Mouse (Mus musculus): Measurements from ENCODE around the gene Cox20.
"Not testable (repeated sequence)": the region's sequence is repeated elsewhere in the genome, so short reads cannot be mapped to it uniquely, and the experiment has no call there.

Cox20 gene

GRCm38 (mm10) chr1:178320723-178321590 is 2.0 kb downstream of the Cox20 start:
- DNase-seq (ENCODE audit: low spot score): no peak

DNA sequence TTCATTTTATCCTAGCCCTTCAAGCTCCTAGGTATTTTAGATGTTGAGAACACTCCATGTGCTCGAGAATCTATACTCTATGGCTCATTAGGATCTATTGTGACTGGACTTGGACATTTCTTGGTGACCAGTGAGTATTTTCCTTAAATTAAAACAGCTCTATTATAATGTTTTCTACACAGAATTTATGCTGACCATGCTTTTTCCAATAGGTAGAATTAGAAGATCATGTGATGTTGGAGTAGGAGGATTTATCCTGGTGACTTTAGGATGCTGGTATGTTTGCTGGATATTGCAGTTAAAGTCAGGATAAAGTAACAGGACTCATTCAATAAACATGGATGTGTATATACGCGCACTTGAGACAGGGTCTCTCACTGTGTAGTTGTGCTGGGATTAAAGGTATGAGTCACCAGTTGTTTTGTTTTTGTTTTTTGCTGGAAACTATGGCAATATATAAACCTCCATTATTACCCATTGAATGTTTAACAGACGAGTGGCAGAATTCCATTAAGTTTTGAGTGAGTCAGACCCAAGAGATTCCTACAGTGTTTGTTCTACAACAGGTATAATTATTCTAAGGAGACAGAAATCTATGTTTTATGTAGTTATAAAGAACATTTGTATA is 2.9 kb downstream of the Cox20 start:
- peak; percentile 51 for DNase-seq (ENCODE audit: low spot score)

DNA sequence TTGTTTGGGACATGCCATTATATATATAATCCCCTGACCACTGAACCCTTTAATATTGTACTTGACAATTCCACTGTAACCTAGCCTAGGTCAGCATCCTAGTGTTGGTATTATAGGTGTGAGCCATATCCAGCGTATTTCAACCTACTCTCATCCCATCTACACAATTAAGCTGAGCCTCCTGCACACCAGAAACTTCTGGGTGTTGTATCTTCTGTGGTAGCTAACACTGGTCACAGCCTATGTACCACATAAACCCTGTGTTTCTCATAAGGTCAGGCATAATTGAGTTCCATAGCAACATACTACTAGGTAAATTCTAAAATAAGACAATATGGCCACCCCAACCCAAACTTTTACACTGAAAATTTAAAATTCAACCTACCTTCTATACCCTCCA is 4.3 kb downstream of the Cox20 start:
- no peak for DNase-seq (ENCODE audit: low spot score)

- no peak for DNase-seq (ENCODE audit: low spot score)
Observed at GRCm38 (mm10) chr1:178324568-178324967, 5.6 kb downstream of the Cox20 start.

- DNase-seq (ENCODE audit: low spot score): no peak
Observed at GRCm38 (mm10) chr1:178326357-178326756, 7.4 kb downstream of the Cox20 start.

DNA sequence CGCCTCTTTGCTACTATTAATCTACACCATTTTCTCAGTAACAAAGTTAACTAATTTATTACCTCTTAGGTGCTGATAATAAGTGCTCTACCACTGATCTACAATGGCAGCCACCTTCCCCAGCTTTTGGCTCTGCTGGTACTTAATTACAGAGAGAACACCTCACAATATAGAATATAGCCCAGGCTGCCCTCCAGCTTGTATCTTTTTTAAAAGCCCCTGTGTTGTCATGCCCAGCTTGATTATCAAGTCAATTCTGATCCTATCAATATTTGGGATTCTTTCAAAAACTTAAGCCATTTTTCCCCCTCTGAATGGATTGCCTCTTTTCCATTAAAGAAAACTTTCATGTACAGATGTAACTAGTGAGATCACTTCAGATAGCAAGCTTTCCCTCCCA is 8.0 kb downstream of the Cox20 start:
- DNase-seq (ENCODE audit: low spot score): no peak

DNA sequence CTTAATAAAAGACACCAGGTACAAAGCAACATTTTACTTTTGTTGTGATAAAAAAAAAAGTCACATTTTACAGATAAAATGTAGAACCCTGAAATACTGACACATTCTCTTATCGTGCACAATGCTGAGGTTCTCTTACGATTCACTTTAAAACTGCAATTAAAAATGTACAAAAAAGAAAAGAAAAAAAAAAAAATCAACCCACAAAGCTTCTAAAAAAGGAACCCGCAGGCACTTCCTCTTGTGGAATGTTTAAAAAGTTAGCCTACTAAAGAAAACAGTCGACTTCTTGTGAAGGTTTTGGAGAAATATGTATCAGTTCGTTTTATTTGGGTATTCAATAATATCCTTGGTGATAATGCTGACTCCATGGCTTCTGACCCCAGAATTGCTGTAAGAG is 10.1 kb downstream of the Cox20 start:
- no peak for DNase-seq (ENCODE audit: low spot score)

GRCm38 (mm10) chr1:178329946-178330345 is 11.0 kb downstream of the Cox20 start:
- no peak for DNase-seq (ENCODE audit: low spot score)

DNA sequence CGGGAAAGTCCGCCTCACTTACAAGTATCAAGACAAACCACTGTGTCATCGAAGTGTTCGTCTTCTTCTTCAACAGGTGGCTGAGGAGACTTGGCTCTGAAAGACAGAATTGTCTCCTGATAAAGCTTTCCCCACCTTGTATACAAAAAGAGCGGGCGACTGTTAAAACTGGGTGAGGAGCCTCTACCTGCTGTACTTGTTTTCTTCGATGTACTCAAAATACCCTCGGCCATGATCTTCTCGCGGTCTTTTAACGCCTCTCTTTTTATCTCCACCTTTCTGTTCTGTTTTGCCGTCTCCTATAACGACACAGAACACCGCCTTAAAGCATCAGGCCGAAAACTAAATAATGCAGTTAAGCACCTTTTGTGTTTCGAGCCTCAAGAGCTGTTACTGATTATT is 16.9 kb downstream of the Cox20 start:
- peak; percentile 70 for DNase-seq (ENCODE audit: low spot score)

DNA sequence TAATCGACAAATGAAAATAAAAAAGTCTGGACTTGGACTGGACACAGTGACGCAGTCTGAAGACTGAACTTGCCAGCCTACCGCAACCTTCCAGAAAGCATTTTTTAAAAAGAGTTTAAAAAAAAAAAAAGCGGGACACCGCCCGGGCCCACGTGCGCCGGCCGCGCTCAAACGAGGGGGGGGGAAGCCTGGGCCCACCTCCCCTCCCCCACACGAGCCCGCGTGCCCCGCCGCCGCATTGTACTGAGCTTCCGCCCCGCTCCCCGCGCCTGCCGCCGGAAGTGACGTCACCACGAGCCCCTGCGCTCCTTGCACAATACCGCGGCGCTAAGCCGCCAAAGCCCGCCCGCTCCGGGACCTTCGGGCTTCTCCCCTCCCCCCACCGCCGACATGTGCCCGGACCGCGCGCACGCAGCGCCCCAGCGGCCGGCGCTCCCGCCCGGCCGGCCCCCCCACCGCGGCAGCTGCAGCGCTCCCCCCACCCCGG is 17.4 kb downstream of the Cox20 start:
- peak; percentile 97 for DNase-seq (ENCODE audit: low spot score)

- peak; percentile 55 for DNase-seq (ENCODE audit: low spot score)
Observed at GRCm38 (mm10) chr1:178336777-178337481, 18.0 kb downstream of the Cox20 start.

DNA sequence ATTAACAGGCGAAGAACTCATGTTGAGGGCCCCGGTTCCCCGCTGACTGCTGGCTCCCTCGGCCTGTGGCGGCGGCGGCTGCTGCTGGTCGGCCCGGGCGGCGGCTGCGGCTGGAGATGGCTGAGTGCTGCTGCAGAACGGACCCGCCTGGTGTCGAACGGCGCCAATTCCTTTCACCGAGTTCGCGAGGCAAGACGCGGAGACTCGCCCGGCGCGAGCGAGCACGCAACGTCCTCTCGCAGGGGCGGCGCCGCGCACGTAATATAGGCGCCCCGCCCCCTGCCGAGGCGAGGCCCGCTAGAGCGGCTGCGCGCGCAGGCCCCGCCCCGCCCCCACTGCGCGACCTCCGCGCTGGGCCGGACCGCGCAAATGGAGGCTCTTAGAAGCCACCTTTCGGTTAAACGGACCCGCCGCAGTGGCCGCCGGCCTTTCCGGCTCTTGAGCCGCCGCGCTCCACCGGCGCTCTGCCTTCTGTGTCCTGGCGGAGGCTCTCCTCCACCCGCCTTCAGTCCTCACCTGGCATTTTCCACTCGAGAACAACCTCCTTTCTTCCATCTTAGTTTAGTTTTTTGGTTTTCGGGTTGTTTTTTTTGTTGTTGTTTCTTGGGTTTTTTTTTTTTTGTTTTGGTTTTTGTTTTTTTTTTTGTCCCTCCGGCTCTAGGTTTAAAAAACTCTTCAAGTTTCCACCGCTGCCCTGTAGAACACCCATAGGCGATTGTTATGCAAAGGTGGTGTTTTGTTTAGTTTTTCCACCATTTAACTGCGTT is 18.8 kb downstream of the Cox20 start, which contains the start of gene Hnrnpu:
Gene Hnrnpu (minus strand): TSS at position 247 of the 767 bp plus-strand sequence.
- DNase-seq (ENCODE audit: low spot score): peak; percentile 98

DNA sequence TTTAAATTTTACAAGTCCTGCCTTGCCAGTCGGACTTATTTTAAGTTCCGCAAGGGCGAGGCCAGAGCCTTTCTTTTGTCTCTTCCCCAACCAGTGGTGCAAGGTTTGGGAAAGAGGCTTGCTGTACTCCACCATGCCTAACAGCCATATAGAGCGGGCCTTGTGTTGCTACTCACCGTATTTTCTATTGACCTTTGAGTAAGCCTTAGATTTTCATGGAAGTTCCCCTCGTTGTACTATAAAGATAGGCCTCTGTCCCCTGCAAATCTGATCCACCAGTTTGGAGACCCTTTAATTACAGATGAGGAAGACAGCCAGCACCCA is 19.4 kb downstream of the Cox20 start:
- DNase-seq (ENCODE audit: low spot score): peak; percentile 65

GRCm38 (mm10) chr1:178340213-178340612 is 21.3 kb downstream of the Cox20 start:
- no peak for DNase-seq (ENCODE audit: low spot score)

DNA sequence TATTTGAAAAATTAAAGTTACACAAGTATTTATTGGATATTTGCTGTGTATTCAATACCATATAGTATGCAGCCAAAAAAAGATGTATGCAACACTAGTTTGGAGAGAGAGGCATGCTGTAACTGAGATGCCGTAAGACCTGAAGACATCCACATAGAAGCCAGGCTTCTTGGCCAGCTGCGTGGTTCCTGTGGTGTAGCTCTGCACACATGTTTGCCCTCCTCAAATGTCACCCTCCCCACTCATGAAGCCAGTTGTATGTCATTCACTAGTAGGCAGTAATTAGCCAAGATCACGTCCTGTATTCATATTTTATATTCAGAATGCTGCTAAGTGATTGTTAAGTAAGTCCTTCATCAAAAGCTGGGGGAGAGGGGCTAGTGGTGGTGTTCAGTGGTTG is 22.5 kb downstream of the Cox20 start:
- DNase-seq (ENCODE audit: low spot score): no peak

DNA sequence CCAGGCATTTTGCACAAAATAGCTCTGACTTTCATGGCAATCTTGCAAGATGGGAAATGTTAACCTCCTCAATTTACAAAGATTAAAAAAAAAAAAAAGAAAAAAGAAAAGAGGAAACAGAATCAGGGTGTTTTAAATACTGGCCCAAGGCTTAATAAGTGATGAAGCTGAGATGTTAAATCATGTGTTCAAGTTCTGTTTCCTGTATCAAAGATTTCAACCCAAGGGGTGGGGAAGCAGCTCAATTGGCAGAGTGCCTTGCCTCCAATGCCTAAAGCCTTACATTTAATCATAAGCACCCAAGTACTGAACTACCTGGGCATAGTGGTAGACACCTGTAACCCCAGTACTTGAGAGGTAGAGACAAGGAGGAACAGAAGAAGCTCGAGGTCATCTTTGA is 23.1 kb downstream of the Cox20 start:
- DNase-seq (ENCODE audit: low spot score): no peak

- DNase-seq (ENCODE audit: low spot score): no peak
Observed at GRCm38 (mm10) chr1:178342612-178343011, 23.7 kb downstream of the Cox20 start.

- DNase-seq (ENCODE audit: low spot score): not testable (repeated sequence)
Observed at GRCm38 (mm10) chr1:178344071-178344805, 25.3 kb downstream of the Cox20 start.

DNA sequence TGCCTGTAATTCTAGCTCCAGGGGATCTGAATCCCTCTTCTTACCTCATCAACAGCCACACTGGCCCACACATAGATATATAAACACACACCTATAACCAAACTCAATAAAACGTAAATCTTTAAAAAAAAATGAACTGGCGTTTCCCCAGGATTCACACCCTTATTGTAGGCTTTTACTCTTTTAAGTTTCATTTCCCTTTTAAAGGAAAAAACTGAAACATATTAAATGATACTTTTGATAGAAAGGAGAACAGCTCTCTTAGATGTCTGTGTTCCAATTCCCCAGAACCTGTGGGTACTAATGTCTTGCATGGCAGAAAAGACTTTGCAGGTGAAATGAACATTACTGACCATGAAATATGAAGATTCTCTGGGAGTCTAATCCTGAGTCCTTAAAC is 31.9 kb downstream of the Cox20 start:
- no peak for DNase-seq (ENCODE audit: low spot score)

GRCm38 (mm10) chr1:178351643-178352042 is 32.7 kb downstream of the Cox20 start:
- no peak for DNase-seq (ENCODE audit: low spot score)

DNA sequence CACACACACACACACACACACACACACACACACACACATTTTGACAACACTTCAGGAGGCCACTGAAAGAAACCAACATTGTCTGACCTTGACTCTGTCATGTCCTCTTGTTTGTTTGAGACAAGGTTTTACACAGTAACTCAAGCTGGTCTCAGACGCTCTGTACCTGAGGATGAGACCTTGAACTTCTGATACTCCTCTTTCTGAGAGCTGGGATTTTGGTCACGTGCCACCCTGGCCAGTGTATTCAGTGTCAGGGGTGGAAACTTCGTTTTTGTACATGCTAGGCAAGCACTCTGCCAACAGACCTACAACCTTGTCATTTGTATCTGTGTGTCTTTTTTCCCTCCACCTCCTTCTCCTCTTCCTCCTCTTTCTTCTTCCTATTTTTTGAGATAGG is 35.6 kb downstream of the Cox20 start:
- DNase-seq (ENCODE audit: low spot score): no peak

Measured in MN1 (cell line).